Mouse (Mus musculus) CH12F3 (cell line): Measurements from ENCODE around the gene Leap2.

ENCODE experiments used
- in situ Hi-C: fragments of 300-500 bp; cut with MboI; formaldehyde crosslinking; loops from 2 replicates; pipeline ENCODE4 v1.14.3; 2020; ENCODE audit warnings: low sequenced_read_pairs

Gene Leap2

GRCm38 (mm10) chr11:53423036-53423435 lies at the start of gene Leap2:
TSS of gene Leap2 (minus strand) at chr11:53423170.
- in situ Hi-C loops, result no loop called here

GRCm38 (mm10) chr11:53472709-53473108 lies 49.7 kb upstream of the Leap2 start:
- in situ Hi-C loops, result no loop called here

- in situ Hi-C loops, result loop anchor here (10.0 kb wide), 1 partner anchor 265 kb away; no protein-coding TSS in a partner anchor
Measured at GRCm38 (mm10) chr11:53469968-53470695, 47.2 kb upstream of the Leap2 start, which contains the start of gene Gm9837. TSS of gene Gm9837 (minus strand) at chr11:53470479.

- in situ Hi-C loops, result loop anchor here (10.0 kb wide), 1 partner anchor 265 kb away; no protein-coding TSS in a partner anchor
Measured at GRCm38 (mm10) chr11:53469294-53469967, 46.5 kb upstream of the Leap2 start.

- in situ Hi-C loops, result loop anchor here (10.0 kb wide), 1 partner anchor 268 kb away; no protein-coding TSS in a partner anchor
Measured at GRCm38 (mm10) chr11:53466231-53466971, 43.4 kb upstream of the Leap2 start.

GRCm38 (mm10) chr11:53463551-53464424 lies 40.8 kb upstream of the Leap2 start:
- in situ Hi-C loops, result loop anchor here (10.0 kb wide), 1 partner anchor 271 kb away; no protein-coding TSS in a partner anchor

GRCm38 (mm10) chr11:53461727-53462126 lies 38.8 kb upstream of the Leap2 start:
- in situ Hi-C loops, result loop anchor here (10.0 kb wide), 1 partner anchor 273 kb away; no protein-coding TSS in a partner anchor

GRCm38 (mm10) chr11:53460192-53460591 lies 37.2 kb upstream of the Leap2 start:
- in situ Hi-C loops, result loop anchor here (10.0 kb wide), 1 partner anchor 275 kb away; no protein-coding TSS in a partner anchor

- in situ Hi-C loops, result no loop called here
Measured at GRCm38 (mm10) chr11:53458996-53459395, 36.0 kb upstream of the Leap2 start.

- in situ Hi-C loops, result no loop called here
Measured at GRCm38 (mm10) chr11:53457372-53457954, 34.5 kb upstream of the Leap2 start.

- in situ Hi-C loops, result no loop called here
Measured at GRCm38 (mm10) chr11:53456474-53457371, 33.8 kb upstream of the Leap2 start, which contains the start of the genes Gm10447 and Shroom1. TSS of gene Gm10447 (minus strand) at chr11:53457110. TSS of gene Shroom1 (plus strand) at chr11:53457205.

GRCm38 (mm10) chr11:53453031-53453430 lies 30.1 kb upstream of the Leap2 start:
- in situ Hi-C loops, result no loop called here

GRCm38 (mm10) chr11:53452396-53452795 lies 29.4 kb upstream of the Leap2 start:
- in situ Hi-C loops, result no loop called here

- in situ Hi-C loops, result no loop called here
Measured at GRCm38 (mm10) chr11:53451361-53451760, 28.4 kb upstream of the Leap2 start.

- in situ Hi-C loops, result no loop called here
Measured at GRCm38 (mm10) chr11:53450070-53450705, 27.2 kb upstream of the Leap2 start.

- in situ Hi-C loops, result no loop called here
Measured at GRCm38 (mm10) chr11:53448529-53448928, 25.6 kb upstream of the Leap2 start.

GRCm38 (mm10) chr11:53447996-53448395 lies 25.0 kb upstream of the Leap2 start:
- in situ Hi-C loops, result no loop called here

- in situ Hi-C loops, result no loop called here
Measured at GRCm38 (mm10) chr11:53446183-53446582, 23.2 kb upstream of the Leap2 start.
